Mouse (Mus musculus) hindbrain, postnatal 0 days (tissue): Measurements from ENCODE around the gene Gm42791. TPM values are rescaled to one million over a fixed set of nuclear protein-coding genes. Genes with fewer than 3 reads are reported as not detected.
A peak's percentile ranks its signal among the peaks of the same experiment; 100 is the strongest.

Experiments
- ATAC-seq: fragments of 200-750 bp; cut with Nextera tagmentation; 2 replicates; pipeline ENCODE4 v1.8.0; 2017; ENCODE audit warnings: mild to moderate bottlenecking, moderate TSS enrichment, moderate library complexity
- DNase-seq: peaks from one replicate; pipeline ENCODE4 v3.0.0-alpha.2; 2015; ENCODE audit warnings: low spot score
- H3K27ac ChIP-seq: fragments of 300-500 bp; sonication (generic); 2 replicates; pipeline ENCODE4 v1.5.1; 2014; ENCODE audit warnings: mild to moderate bottlenecking
- H3K27me3 ChIP-seq: fragments of 300-500 bp; sonication (generic); 2 replicates; pipeline ENCODE4 v1.6.1; 2014; ENCODE audit warnings: low read length, mixed read lengths; ENCODE audit not compliant: insufficient read depth
- H3K36me3 ChIP-seq: fragments of 300-500 bp; sonication (generic); 2 replicates; pipeline ENCODE4 v1.6.1; 2014; ENCODE audit warnings: low read length, mixed read lengths; ENCODE audit not compliant: insufficient read depth
- H3K4me1 ChIP-seq: fragments of 300-500 bp; sonication (generic); 2 replicates; pipeline ENCODE4 v1.6.1; 2014; ENCODE audit warnings: antibody characterized with exemption, low read length, mixed read lengths; ENCODE audit not compliant: insufficient read depth
- H3K4me2 ChIP-seq: fragments of 300-500 bp; sonication (generic); 2 replicates; pipeline ENCODE4 v1.6.1; 2014; ENCODE audit warnings: low read depth, mild to moderate bottlenecking, low read length, moderate library complexity, mixed read lengths
- H3K4me3 ChIP-seq: fragments of 300-500 bp; sonication (generic); 2 replicates; pipeline ENCODE4 v1.5.1; 2014; ENCODE audit warnings: low read length
- H3K9ac ChIP-seq: fragments of 300-500 bp; sonication (generic); replicated peaks from 2 replicates; pipeline ENCODE4 v1.6.1; 2014; ENCODE audit warnings: mild to moderate bottlenecking, low read length, moderate library complexity, mixed read lengths
- H3K9me3 ChIP-seq: fragments of 300-500 bp; sonication (generic); 2 replicates; pipeline ENCODE4 v1.6.1; 2016; ENCODE audit warnings: low read length, mixed read lengths
- CTCF ChIP-seq: IDR thresholded peaks from 2 replicates; pipeline ENCODE4 v1.5.1; 2016; ENCODE audit warnings: antibody characterized with exemption, control low read depth, low read depth
- WGBS: fragments of 180-500 bp; shearing (Covaris S2); extraction: QIAGEN DNeasy Blood & Tissue Kit; methylation state at CpG from one replicate; pipeline ENCODE4 v1.1.7; 2014; 5-methylcytosine and 5-hydroxymethylcytosine counted together
- polyA plus RNA-seq: library from polyadenylated mRNA; unstranded; fragments of >200 nt; fragmentation: Nextera tagmentation; extraction: Ambion mirVana; gene quantifications from 2 replicates; pipeline ENCODE4 v1.2.1, GENCODE M21; 2015
- total RNA-seq: library from RNA; depleted of rRNA; stranded (reverse); fragments of >200 nt; gene quantifications from 2 replicates; pipeline ENCODE4 v1.2.3, GENCODE M21; 2014

Gm42791 gene
- total and polyA plus RNA-seq, 2 experiments from 2014 or later: 1.6 TPM; not detected in 1

GRCm38 (mm10) chr5:148942305-148942704 is 52.6 kb downstream of the Gm42791 start:
- H3K9me3 ChIP-seq: no peaks in the 10 kb centered on the region
- WGBS: 96% methylated on average over 6 of the region's 6 CpGs
- H3K27me3 ChIP-seq: no peaks in the 10 kb centered on the region
- H3K4me2 ChIP-seq: no peak overlapping the region
- no peak overlapping the region for H3K9ac ChIP-seq
- H3K4me3 ChIP-seq: no peak overlapping the region
- no peaks in the 10 kb centered on the region for H3K4me1 ChIP-seq
- DNase-seq: no peak
- peak; percentile 60 for TF ChIP-seq CTCF
- H3K27ac ChIP-seq: no peak overlapping the region
- H3K36me3 ChIP-seq: no peaks in the 10 kb centered on the region
- ATAC-seq: no peak

DNA sequence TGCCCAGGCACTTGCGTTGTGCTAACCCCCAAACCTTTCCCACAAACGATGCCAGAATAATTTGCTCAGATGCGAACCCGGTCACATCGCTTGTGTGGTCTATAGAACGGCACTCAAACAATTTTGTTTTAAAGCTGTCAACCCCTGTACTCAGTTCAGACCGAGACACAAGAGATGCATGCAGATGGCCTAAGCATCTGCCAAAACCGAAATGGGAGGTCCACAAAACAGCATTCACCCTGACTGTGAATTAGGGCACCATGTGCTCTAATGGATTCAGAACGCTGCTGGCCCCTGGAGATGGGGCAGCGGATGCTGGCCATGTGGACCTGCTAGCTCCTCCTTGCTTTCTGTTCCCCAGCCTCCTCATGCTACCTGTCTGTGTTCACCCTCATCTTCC is 53.1 kb downstream of the Gm42791 start:
- Histone ChIP-seq H3K36me3 (no peaks in the 10 kb centered on the region), H3K9ac (no peak overlapping the region), H3K4me1 (no peaks in the 10 kb centered on the region), H3K4me2 (no peak overlapping the region), H3K27me3 (no peaks in the 10 kb centered on the region), H3K9me3 (no peaks in the 10 kb centered on the region), H3K4me3 (no peak overlapping the region), H3K27ac (peak overlapping the region; percentile 51)
- DNase-seq (peak; percentile 60), ATAC-seq (peak; percentile 80)
- no peak for TF ChIP-seq CTCF
- WGBS: 44% methylated on average over 10 of the region's 10 CpGs

GRCm38 (mm10) chr5:148939948-148940382 is 55.0 kb downstream of the Gm42791 start:
- Histone ChIP-seq H3K4me2 (no peak overlapping the region), H3K4me1 (no peaks in the 10 kb centered on the region), H3K9me3 (no peaks in the 10 kb centered on the region; the same call in 1 of the 2 replicates), H3K27me3 (no peaks in the 10 kb centered on the region), H3K4me3 (no peak overlapping the region), H3K27ac (no peak overlapping the region), H3K36me3 (no peaks in the 10 kb centered on the region), H3K9ac (no peak overlapping the region)
- DNase-seq (no peak), ATAC-seq (no peak)
- 79% methylated on average over 11 of the region's 11 CpGs for whole genome bisulfite sequencing
- TF ChIP-seq CTCF: no peak

DNA sequence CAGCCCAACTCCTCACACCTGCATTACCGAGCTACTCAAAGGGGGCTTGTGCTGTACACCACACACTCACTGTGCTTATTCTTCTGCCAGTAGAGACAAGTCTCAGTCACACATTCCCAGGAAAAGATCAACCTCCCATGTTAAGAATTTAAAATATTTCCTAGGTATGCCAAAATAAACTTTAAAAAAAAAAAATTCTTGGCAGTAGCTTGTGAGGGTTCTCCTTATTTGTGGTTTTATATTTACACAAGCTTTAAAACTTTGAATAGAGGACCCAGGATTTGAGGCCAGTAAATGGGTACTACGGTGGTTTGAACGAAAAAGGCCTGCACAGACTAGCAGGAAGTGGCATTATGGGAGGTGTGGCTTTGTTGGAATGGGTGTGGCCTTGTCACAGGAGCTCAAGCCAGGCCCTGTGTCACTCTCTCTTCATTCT is 58.4 kb downstream of the Gm42791 start:
- H3K27ac ChIP-seq: no peak overlapping the region
- no peak overlapping the region for H3K4me2 ChIP-seq
- no peaks in the 10 kb centered on the region for H3K4me1 ChIP-seq
- no peaks in the 10 kb centered on the region for H3K36me3 ChIP-seq
- no peaks in the 10 kb centered on the region for H3K27me3 ChIP-seq
- no peak for ATAC-seq
- WGBS: 89% methylated on average over 3 of the region's 3 CpGs
- no peak for DNase-seq
- no peak for TF ChIP-seq CTCF
- H3K4me3 ChIP-seq: no peak overlapping the region
- H3K9ac ChIP-seq: no peak overlapping the region
- no peaks in the 10 kb centered on the region; the same call in 1 of the 2 replicates for H3K9me3 ChIP-seq

- TF ChIP-seq CTCF: no peak
- no peak for ATAC-seq
- Histone ChIP-seq H3K27ac (no peak overlapping the region), H3K9me3 (no peaks in the 10 kb centered on the region; the same call in 1 of the 2 replicates), H3K9ac (no peak overlapping the region), H3K4me3 (no peak overlapping the region), H3K27me3 (no peaks in the 10 kb centered on the region), H3K4me2 (no peak overlapping the region), H3K36me3 (no peaks in the 10 kb centered on the region), H3K4me1 (no peaks in the 10 kb centered on the region)
- WGBS: 91% methylated on average over 6 of the region's 6 CpGs
- no peak for DNase-seq
Observed at GRCm38 (mm10) chr5:148935871-148936270, 59.1 kb downstream of the Gm42791 start.

DNA sequence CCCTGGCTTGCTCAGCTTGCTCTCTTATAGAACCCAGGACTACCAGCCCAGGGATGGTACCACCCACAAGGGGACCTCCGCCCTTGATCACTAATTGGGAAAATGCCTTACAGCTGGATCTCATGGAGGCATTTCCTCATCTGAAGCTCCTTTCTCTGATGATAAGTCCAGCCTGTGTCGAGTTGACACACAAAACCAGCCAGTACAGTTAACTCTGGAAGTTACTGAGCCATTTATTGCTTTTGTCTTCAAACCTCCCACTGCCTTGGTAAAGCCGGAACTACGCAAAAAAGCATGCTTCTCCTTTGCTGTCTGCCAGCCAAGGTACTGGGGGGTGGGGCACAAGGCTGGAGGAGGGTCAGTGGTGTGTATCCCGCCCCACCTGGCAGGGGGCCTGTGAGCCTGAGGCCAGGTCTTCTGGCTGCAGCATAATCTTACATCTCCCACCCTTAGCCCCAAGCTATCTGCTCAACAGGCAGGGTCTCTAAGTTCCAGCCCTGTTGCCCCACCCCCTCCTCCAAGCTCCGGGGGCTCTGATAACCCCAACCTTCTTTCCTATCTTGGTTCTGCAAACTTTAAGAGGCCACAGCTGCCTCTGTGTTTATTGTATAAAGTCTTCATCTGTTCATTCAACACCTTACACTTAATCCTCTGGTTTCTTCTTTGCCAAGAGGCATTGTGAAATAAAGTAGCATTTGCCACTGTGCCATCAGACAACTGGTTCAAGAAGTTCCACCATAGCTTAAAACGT is 59.7 kb downstream of the Gm42791 start:
- Histone ChIP-seq H3K36me3 (no peaks in the 10 kb centered on the region), H3K9me3 (no peaks in the 10 kb centered on the region; the same call in 1 of the 2 replicates), H3K9ac (no peak overlapping the region), H3K4me3 (no peak overlapping the region), H3K27ac (no peak overlapping the region), H3K4me2 (no peak overlapping the region), H3K27me3 (no peaks in the 10 kb centered on the region), H3K4me1 (no peaks in the 10 kb centered on the region)
- DNase-seq: no peak
- WGBS: 60% methylated on average over 7 of the region's 7 CpGs
- no peak for TF ChIP-seq CTCF
- ATAC-seq: no peak

DNA sequence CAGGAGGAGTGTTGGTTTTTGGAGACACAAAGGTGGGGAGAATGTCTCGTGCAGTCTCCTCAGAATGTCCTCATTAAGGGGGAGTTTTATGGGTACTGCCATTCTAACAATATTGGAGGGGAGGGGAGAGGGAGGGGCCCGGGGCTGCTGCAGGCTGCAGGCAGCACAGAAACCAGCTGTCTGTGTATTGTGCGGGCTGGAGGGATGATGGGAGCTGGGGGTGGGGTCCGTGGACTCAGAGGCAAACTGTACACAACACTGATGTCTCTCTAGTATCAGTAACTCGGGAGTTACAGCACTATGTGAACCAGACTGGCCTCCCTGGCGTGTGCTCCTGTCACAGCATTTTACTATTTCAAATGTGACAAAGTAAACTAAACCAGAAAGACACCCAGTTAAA is 60.5 kb downstream of the Gm42791 start:
- no peak for TF ChIP-seq CTCF
- no peak overlapping the region for H3K4me3 ChIP-seq

More for the DNA sequence above, 60.5 kb downstream of the Gm42791 start:
- Histone ChIP-seq H3K36me3 (no peaks in the 10 kb centered on the region), H3K27ac (no peak overlapping the region), H3K27me3 (no peaks in the 10 kb centered on the region), H3K4me1 (no peaks in the 10 kb centered on the region), H3K9ac (no peak overlapping the region), H3K9me3 (no peaks in the 10 kb centered on the region; the same call in 1 of the 2 replicates), H3K4me2 (no peak overlapping the region)
- DNase-seq (no peak), ATAC-seq (no peak)
- WGBS: 49% methylated on average over 6 of the region's 6 CpGs
